Mouse (Mus musculus): ENCODE results near the gene Tek. TPM values are rescaled to one million over a fixed set of nuclear protein-coding genes. Genes with fewer than 3 reads are reported as not detected.

The Tek gene
- polyA plus RNA-seq, 1 experiment = 1.8 TPM

DNA sequence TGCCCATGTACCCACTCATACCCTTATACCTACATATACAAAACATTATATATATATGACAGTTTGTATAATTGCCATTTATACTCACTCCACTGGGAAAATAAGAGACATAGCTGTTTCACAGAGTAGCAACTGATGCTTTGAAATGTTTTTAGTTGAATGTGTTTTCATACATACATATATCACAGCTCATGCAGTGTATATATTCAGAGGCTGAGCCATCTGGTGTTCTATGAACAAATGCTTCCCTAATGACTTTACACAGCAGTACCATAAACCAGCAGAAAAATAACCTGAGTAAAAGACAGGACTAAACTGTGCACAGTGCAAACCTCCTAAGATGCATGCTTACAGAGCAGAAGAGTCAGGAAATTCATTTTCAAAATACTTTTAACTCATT, 25.3 kb upstream of the Tek start:
- H3K27me3 ChIP-seq (ENCODE audit: control insufficient read depth, insufficient read depth, low read length) = no peaks in the 10 kb centered on the region
- no peaks in the 10 kb centered on the region for H3K4me1 ChIP-seq (replicated peaks; ENCODE audit: control insufficient read depth, insufficient read depth, low read length)
- TF ChIP-seq POLR2A (IDR thresholded peaks at IDR 0.05; ENCODE audit: control insufficient read depth, extremely low read depth, insufficient read depth, low read length, poor library complexity) = no peak
- no peak for TF ChIP-seq CTCF (IDR thresholded peaks at IDR 0.05; ENCODE audit: borderline replicate concordance, control insufficient read depth, extremely low read depth, insufficient read depth, low read length, poor library complexity)
- no peak overlapping the region for H3K4me3 ChIP-seq (ENCODE audit: control insufficient read depth, insufficient read depth, low read length)
- DNase-seq = no peak
- no peaks in the 10 kb centered on the region for H3K36me3 ChIP-seq (ENCODE audit: control insufficient read depth, insufficient read depth, low read length)
- no peak overlapping the region for H3K27ac ChIP-seq (ENCODE audit: control insufficient read depth, insufficient read depth, low read length)

DNA sequence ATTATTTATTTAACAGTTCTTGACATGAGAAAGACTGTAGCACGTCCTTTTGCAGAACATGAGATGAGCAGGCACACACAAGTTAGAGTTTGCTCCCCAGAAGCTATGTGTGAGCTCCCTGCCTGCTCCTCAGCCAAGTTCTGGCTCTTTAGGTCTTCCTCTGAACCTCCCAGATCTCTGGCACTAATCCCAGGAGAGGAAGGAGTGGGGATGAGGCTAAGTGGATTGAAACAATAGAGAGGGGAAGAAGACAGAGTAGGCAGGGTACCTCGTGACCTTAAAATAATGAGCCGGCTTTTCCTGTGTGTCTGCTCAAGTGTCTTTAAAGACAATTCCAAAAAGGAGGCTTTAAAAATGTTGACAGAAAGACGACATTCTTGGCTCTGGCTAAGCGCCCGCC, 23.9 kb upstream of the Tek start:
- no peak overlapping the region for H3K27ac ChIP-seq (ENCODE audit: control insufficient read depth, insufficient read depth, low read length)
- WGBS = 83% methylated on average over 6 of the region's 6 CpGs

DNA sequence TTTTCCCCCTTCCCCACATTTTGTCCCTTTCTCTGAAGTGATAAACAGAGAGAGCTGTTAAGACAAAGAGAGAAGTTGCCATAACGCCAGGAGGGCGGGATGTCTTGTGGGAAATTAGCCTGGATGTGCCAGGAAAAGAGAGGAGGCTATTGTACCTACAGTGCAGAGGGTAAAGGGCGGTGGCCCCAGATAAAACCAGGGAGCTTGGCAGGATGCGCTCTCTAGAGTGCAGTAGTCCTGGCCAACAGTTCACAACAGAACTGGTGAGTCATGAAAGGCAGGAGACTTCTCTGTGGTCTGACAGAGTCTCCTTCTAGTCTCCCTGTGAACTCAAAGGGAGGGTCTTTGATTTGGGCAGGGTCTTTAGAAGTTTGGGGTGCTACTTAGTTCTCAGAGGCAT, 13.3 kb upstream of the Tek start:
- no peaks in the 10 kb centered on the region for H3K4me1 ChIP-seq (replicated peaks; ENCODE audit: control insufficient read depth, insufficient read depth, low read length)
- no peak overlapping the region for H3K27ac ChIP-seq (ENCODE audit: control insufficient read depth, insufficient read depth, low read length)
- H3K27me3 ChIP-seq (ENCODE audit: control insufficient read depth, insufficient read depth, low read length) = no peaks in the 10 kb centered on the region
- H3K4me3 ChIP-seq (ENCODE audit: control insufficient read depth, insufficient read depth, low read length) = no peak overlapping the region
- no peak for TF ChIP-seq CTCF (IDR thresholded peaks at IDR 0.05; ENCODE audit: borderline replicate concordance, control insufficient read depth, extremely low read depth, insufficient read depth, low read length, poor library complexity)
- no peak for TF ChIP-seq POLR2A (IDR thresholded peaks at IDR 0.05; ENCODE audit: control insufficient read depth, extremely low read depth, insufficient read depth, low read length, poor library complexity)
- WGBS = 90% methylated on average over 4 of the region's 4 CpGs
- DNase-seq = no peak
- no peaks in the 10 kb centered on the region for H3K36me3 ChIP-seq (ENCODE audit: control insufficient read depth, insufficient read depth, low read length)

More for the DNA sequence above, 23.9 kb upstream of the Tek start:
- no peak for DNase-seq
- Histone ChIP-seq H3K27me3 (ENCODE audit: control insufficient read depth, insufficient read depth, low read length) (no peaks in the 10 kb centered on the region), H3K4me1 (replicated peaks; ENCODE audit: control insufficient read depth, insufficient read depth, low read length) (no peaks in the 10 kb centered on the region), H3K36me3 (ENCODE audit: control insufficient read depth, insufficient read depth, low read length) (no peaks in the 10 kb centered on the region), H3K4me3 (ENCODE audit: control insufficient read depth, insufficient read depth, low read length) (no peak overlapping the region)
- no peak for TF ChIP-seq CTCF (IDR thresholded peaks at IDR 0.05; ENCODE audit: borderline replicate concordance, control insufficient read depth, extremely low read depth, insufficient read depth, low read length, poor library complexity)
- TF ChIP-seq POLR2A (IDR thresholded peaks at IDR 0.05; ENCODE audit: control insufficient read depth, extremely low read depth, insufficient read depth, low read length, poor library complexity) = no peak

DNA sequence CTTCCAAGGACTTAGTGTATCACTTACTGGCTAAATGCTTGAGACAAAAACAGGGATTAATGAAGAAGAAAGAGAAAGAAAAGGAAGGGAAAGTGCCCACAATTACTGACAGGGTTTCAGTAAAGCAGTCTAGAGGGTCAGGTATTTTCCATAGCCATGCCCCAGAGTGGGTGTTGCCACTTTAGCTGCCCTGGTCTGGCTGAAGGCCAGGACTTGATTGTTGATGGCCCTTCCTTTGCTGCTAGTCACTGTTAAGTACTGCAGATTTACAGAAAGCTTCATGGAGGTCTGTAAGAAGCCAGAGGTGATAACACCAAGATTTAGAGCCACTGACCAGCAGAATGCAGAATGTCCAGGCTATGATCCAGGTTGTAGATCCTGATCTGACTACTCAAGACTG, 6.4 kb upstream of the Tek start:
- no peak overlapping the region for H3K27ac ChIP-seq (ENCODE audit: control insufficient read depth, insufficient read depth, low read length)
- no peak overlapping the region for H3K4me3 ChIP-seq (ENCODE audit: control insufficient read depth, insufficient read depth, low read length)
- H3K36me3 ChIP-seq (ENCODE audit: control insufficient read depth, insufficient read depth, low read length) = no peaks in the 10 kb centered on the region
- TF ChIP-seq POLR2A (IDR thresholded peaks at IDR 0.05; ENCODE audit: control insufficient read depth, extremely low read depth, insufficient read depth, low read length, poor library complexity) (no peak), CTCF (IDR thresholded peaks at IDR 0.05; ENCODE audit: borderline replicate concordance, control insufficient read depth, extremely low read depth, insufficient read depth, low read length, poor library complexity) (no peak)
- H3K4me1 ChIP-seq (replicated peaks; ENCODE audit: control insufficient read depth, insufficient read depth, low read length) = no peaks in the 10 kb centered on the region
- no peaks in the 10 kb centered on the region for H3K27me3 ChIP-seq (ENCODE audit: control insufficient read depth, insufficient read depth, low read length)
- no peak for DNase-seq

DNA sequence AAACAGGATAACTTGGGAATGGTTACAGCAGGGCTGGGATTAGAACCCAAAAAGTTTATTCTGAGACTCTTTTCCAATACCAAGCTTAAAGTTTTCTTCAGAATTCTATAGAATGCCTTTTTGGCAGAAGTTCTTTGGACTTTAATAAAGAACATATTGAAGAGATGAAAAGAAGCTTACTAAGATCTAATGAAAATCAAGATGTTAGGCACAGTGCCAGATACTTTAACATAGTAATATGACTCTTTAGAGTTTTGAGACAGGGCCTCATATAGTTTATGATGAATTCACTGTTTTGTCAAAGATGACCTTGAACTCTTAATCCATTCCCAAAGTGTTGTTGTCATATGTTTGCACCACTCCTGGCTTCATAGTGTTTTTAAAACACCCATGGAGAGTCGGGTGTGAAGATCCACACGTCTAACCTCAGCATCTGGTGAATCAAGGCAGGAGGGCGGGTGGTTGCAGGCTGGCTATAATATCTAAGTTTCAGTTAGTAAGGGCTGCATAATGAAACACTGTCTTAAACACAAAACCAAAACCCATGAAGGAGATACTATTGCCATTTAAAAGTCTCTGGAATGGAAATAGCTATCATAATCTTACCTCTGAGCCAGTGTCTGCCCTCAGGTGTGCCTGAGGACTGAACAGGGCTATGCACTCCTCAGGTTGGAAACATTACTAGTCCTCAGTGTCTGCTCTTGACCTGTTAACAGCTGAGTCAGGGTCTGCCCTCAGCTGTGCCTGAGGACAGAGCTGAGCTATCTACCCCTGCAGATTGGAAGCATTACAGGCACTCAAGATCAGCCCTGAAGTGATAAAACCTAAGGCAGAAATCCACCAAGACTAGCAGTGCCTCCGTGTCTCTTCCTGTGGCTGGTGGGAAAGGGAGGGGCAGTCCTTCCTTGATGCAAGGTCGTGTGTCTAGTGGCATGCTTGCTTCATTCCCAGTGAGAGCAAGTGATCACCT, 1.5 kb upstream of the Tek start:
- Histone ChIP-seq H3K36me3 (ENCODE audit: control insufficient read depth, insufficient read depth, low read length) (no peaks in the 10 kb centered on the region), H3K27me3 (ENCODE audit: control insufficient read depth, insufficient read depth, low read length) (no peaks in the 10 kb centered on the region), H3K4me1 (replicated peaks; ENCODE audit: control insufficient read depth, insufficient read depth, low read length) (no peaks in the 10 kb centered on the region), H3K27ac (ENCODE audit: control insufficient read depth, insufficient read depth, low read length) (no peak overlapping the region), H3K4me3 (ENCODE audit: control insufficient read depth, insufficient read depth, low read length) (no peak overlapping the region)
- no peak for DNase-seq
- TF ChIP-seq CTCF (IDR thresholded peaks at IDR 0.05; ENCODE audit: borderline replicate concordance, control insufficient read depth, extremely low read depth, insufficient read depth, low read length, poor library complexity) (no peak), POLR2A (IDR thresholded peaks at IDR 0.05; ENCODE audit: control insufficient read depth, extremely low read depth, insufficient read depth, low read length, poor library complexity) (no peak)
- 70% methylated on average over 5 of the region's 5 CpGs for WGBS

DNA sequence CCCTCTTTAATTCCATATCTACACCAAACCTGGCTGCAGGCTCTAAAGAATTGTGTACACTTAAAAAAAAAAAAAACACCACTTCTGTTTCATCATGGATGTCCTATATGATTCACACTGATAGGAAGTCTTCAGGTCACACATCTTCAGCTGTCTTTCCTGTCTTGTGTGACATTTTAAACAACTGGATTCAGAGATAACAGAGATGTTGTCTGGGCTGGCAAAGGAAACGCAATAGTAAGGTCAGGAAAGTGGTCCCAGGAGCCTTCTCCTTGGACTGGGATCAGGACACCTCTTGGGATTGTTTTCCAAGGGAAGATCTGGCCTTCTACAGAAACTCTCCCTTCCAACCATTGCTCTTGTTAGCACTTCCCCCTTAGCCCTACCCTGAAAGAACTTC, 2.7 kb downstream of the Tek start:
- no peak for DNase-seq
- H3K36me3 ChIP-seq (ENCODE audit: control insufficient read depth, insufficient read depth, low read length) = no peaks in the 10 kb centered on the region
- H3K4me3 ChIP-seq (ENCODE audit: control insufficient read depth, insufficient read depth, low read length) = no peak overlapping the region
- H3K27ac ChIP-seq (ENCODE audit: control insufficient read depth, insufficient read depth, low read length) = no peak overlapping the region
- TF ChIP-seq POLR2A (IDR thresholded peaks at IDR 0.05; ENCODE audit: control insufficient read depth, extremely low read depth, insufficient read depth, low read length, poor library complexity) (no peak), CTCF (IDR thresholded peaks at IDR 0.05; ENCODE audit: borderline replicate concordance, control insufficient read depth, extremely low read depth, insufficient read depth, low read length, poor library complexity) (no peak)
- 83% methylated on average over 1 of the region's 1 CpGs for WGBS
- H3K27me3 ChIP-seq (ENCODE audit: control insufficient read depth, insufficient read depth, low read length) = no peaks in the 10 kb centered on the region
- H3K4me1 ChIP-seq (replicated peaks; ENCODE audit: control insufficient read depth, insufficient read depth, low read length) = no peaks in the 10 kb centered on the region

All from thymus, adult 2 months (tissue).